8 mouse cellular contexts compared by ENCODE assay signal in the genomic region with DNA sequence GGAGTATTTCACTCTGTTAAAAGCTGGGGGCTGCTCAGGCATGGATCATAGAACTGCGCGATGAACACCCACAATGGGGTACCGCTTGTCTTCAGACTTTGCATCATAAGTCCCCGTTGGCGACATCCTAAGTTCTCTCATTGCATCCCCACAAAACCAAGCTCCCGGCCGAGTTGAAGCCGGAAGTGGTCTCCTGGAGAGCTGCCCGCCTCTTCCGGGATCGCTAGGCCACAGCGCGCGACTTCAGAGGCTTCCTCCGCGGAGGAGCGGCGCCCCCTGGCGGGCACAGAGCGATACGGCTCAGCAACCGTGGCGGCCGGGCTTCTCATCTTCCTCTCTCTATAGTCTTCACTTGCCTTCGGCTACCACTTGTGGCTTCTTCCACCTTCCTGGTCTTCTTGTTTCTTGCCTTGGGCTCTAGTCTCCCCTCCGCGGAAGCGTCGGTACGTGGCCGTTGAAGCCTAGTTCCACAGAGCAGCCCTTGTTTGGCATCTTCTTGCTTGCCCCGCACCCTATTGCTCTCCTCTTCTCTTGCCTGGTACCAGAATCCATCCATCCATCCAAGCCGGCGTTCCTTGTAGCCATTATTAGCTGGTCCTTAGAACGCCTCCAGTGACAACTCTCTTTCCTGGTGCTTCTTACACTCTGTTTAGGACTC. TPM values are rescaled to one million over a fixed set of nuclear protein-coding genes. Genes with fewer than 3 reads are reported as not detected.
A peak's percentile ranks its signal among the peaks of the same experiment; 100 is the strongest.
DNase-seq lines count a peak whose midpoint lies in the region; ATAC-seq lines count a peak whose summit lies in the region.

No protein-coding gene starts in this region.

- peak; percentile 77 for ATAC-seq in hindbrain, embryonic 13.5 days (ENCODE audit: low FRiP score)

- 0 out of 2 replicates have a peak, but pooled peaks cover 4% of the 10 kb centered on the region for H3K27me3 ChIP-seq in hindbrain, embryonic 13.5 days

- H3K9ac ChIP-seq in hindbrain, embryonic 13.5 days = peak overlapping the region; percentile 74

- no peaks in the 10 kb centered on the region for H3K36me3 ChIP-seq in hindbrain, embryonic 13.5 days

- H3K27ac ChIP-seq in hindbrain, embryonic 13.5 days = peak overlapping the region; percentile 70

- DNase-seq in NIH3T3 (ENCODE audit: low read depth) = peak; percentile 95
- DNase-seq in cerebellum, postnatal 10 days = peak; percentile 97 to 98
- peak; percentile 80 to 89 for DNase-seq in frontal cortex, postnatal 14 days (ENCODE audit: low spot score in 2 of 2)
- DNase-seq in layer of hippocampus, postnatal 36 days = peak; percentile 89 to 91
- peak; percentile 93 for DNase-seq in lung, postnatal 36 days
- DNase-seq in retina, embryonic 14.5 days (ENCODE audit: low spot score) = peak; percentile 95
- DNase-seq in thymus, postnatal 36 days = peak; percentile 92 to 94

- no peaks in the 10 kb centered on the region for H3K9me3 ChIP-seq in hindbrain, embryonic 13.5 days

- peak overlapping the region; percentile 41 for H3K4me3 ChIP-seq in hindbrain, embryonic 13.5 days

- H3K4me2 ChIP-seq in hindbrain, embryonic 13.5 days = peak overlapping the region; percentile 67

- H3K4me1 ChIP-seq in hindbrain, embryonic 13.5 days (replicated peaks) = peaks cover 31% of the 10 kb centered on the region

- 5% methylated on average over 35 of the region's 35 CpGs for WGBS in hindbrain, embryonic 13.5 days

RNA-seq across cellular contexts. Expression of a gene that starts 9.5 kb away (rescaled TPM):
- polyA plus RNA-seq in hindbrain, embryonic 13.5 days (2015; fragmentation: Nextera tagmentation; extraction: Ambion mirVana) = 335 and 338 TPM in 2 replicates
- 100 to 1,000 TPM; 195 to 208 TPM for total RNA-seq in layer of hippocampus, postnatal 36 days (2021)

RNA-seq across cellular contexts. Expression of a gene that starts 24.7 kb away (rescaled TPM):
- 25.3 and 26.2 TPM in 2 replicates for polyA plus RNA-seq in hindbrain, embryonic 13.5 days (2015; fragmentation: Nextera tagmentation; extraction: Ambion mirVana)
- 10 to 100 TPM; 53.9 to 60.6 TPM for total RNA-seq in layer of hippocampus, postnatal 36 days (2021)

RNA-seq across cellular contexts. Expression of a gene that starts 34.9 kb away (rescaled TPM):
- 1.8 TPM in 2 replicates for polyA plus RNA-seq in hindbrain, embryonic 13.5 days (2015; fragmentation: Nextera tagmentation; extraction: Ambion mirVana)
- not detected for total RNA-seq in layer of hippocampus, postnatal 36 days (2021)

RNA-seq across cellular contexts. Expression of a gene that starts 35.6 kb away (rescaled TPM):
- polyA plus RNA-seq in hindbrain, embryonic 13.5 days (2015; fragmentation: Nextera tagmentation; extraction: Ambion mirVana) = 3.4 and 4.2 TPM in 2 replicates
- 1 to 10 TPM; 1.7 to 2.2 TPM for total RNA-seq in layer of hippocampus, postnatal 36 days (2021)

RNA-seq across cellular contexts. Expression of a gene that starts 57.2 kb away (rescaled TPM):
- 11.8 and 14.1 TPM in 2 replicates for polyA plus RNA-seq in hindbrain, embryonic 13.5 days (2015; fragmentation: Nextera tagmentation; extraction: Ambion mirVana)
- total RNA-seq in layer of hippocampus, postnatal 36 days (2021) = 10 to 100 TPM; 11.2 to 13.8 TPM

Comparison
In these comparisons a context has a peak if more than half of its experiments do, and no peak if none do; other contexts are left out.
1. Peak in every context shown above with its lines: DNase-seq, ATAC-seq, H3K4me3 ChIP-seq and H3K27ac ChIP-seq.